Mouse (Mus musculus) thymus, adult 2 months (tissue): Measurements from ENCODE around the gene Lhx3.

Source experiments
- CTCF ChIP-seq: fragments of 200-500 bp; IDR thresholded peaks from 2 replicates; pipeline ENCODE4 v1.5.1; 2012; ENCODE audit warnings: mild to moderate bottlenecking, control low read depth, low read length, moderate library complexity, borderline replicate concordance; ENCODE audit not compliant: control insufficient read depth, poor library complexity, insufficient read depth; ENCODE audit errors: extremely low read depth
- POLR2A ChIP-seq: fragments of 200-500 bp; IDR thresholded peaks from 2 replicates; pipeline ENCODE4 v1.6.1; 2012; ENCODE audit warnings: mild to moderate bottlenecking, low read length, control low read depth, moderate library complexity; ENCODE audit not compliant: control insufficient read depth, poor library complexity, insufficient read depth; ENCODE audit errors: extremely low read depth

DNA sequence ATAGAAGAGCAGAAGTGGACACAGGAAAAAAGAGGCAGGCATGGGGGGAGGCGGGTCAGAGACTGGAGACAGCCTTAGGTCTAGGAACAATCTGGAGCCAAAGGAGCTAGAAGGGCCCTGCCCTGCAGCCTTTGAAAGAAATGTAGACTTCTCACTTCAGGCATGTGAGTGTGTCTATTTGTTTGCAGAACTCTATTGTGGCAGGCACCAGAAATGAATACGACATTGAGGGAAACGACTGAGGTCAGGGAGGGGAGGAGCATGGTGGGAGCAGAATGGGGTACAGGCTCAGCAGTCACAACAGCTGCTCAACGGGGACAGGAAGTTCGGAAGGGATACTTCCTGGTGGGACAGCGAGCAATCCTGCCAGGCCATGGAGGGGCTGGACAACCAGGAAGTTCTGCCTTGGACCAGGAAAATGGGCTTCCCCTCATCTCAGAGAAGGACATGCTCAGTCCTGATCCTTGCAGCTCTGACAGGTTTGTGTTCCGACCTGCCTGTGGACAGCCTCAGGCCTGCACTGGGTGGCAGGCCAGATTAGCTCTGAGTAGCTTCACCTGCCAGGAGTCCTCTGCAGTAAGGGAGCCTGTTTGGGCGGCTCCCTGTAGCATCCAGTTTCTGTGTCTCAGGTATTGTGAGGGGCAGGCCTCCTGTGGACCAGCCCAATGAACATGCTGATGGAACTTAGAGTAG lies 44.6 kb upstream of the Lhx3 start:
- TF ChIP-seq POLR2A (no peak), CTCF (no peak)
